Mouse (Mus musculus) cerebellum, postnatal 10 days (tissue): ENCODE measurements around the gene BC005537.
"Not testable (repeated sequence)": the region's sequence is repeated elsewhere in the genome, so short reads cannot be mapped to it uniquely, and the experiment has no call there.

Experiments used
- DNase-seq, 2 experiments: peaks; one replicate each; pipeline ENCODE4 v3.0.0; 2021; ENCODE audit warnings: mixed read lengths in 2 of 2

BC005537 gene

GRCm38 (mm10) chr13:24800674-24801307, 666 bp upstream of the BC005537 start:
- DNase-seq: peak; percentile 98 to 99

- peak; percentile 45 to 49 for DNase-seq
Observed at GRCm38 (mm10) chr13:24802131-24802691, 754 bp downstream of the BC005537 start.

- DNase-seq: no peak
Observed at GRCm38 (mm10) chr13:24803196-24803595, 1.7 kb downstream of the BC005537 start.

GRCm38 (mm10) chr13:24806079-24806478, 4.6 kb downstream of the BC005537 start:
- peak; percentile 23 to 24 for DNase-seq

- DNase-seq: peak in 1 of 2 experiments; percentile 26
Observed at GRCm38 (mm10) chr13:24812521-24812920, 11.1 kb downstream of the BC005537 start.

- no peak for DNase-seq
Observed at GRCm38 (mm10) chr13:24814616-24815015, 13.2 kb downstream of the BC005537 start.

- no peak for DNase-seq
Observed at GRCm38 (mm10) chr13:24816125-24817092, 15.0 kb downstream of the BC005537 start.

GRCm38 (mm10) chr13:24819931-24820330, 18.5 kb downstream of the BC005537 start:
- no peak for DNase-seq

GRCm38 (mm10) chr13:24822663-24823343, 21.3 kb downstream of the BC005537 start:
- DNase-seq: no peak

- DNase-seq: no peak
Observed at GRCm38 (mm10) chr13:24824647-24825046, 23.2 kb downstream of the BC005537 start.

GRCm38 (mm10) chr13:24825587-24825986, 24.1 kb downstream of the BC005537 start:
- no peak for DNase-seq

GRCm38 (mm10) chr13:24826116-24826515, 24.7 kb downstream of the BC005537 start:
- DNase-seq: no peak

- peak in 1 of 2 experiments; percentile 28 for DNase-seq
Observed at GRCm38 (mm10) chr13:24830756-24831352, 29.4 kb downstream of the BC005537 start.

- peak; percentile 97 to 98 for DNase-seq
Observed at GRCm38 (mm10) chr13:24831353-24832130, 30.1 kb downstream of the BC005537 start, which contains the start of the genes Acot13 and Tdp2. Gene Acot13 (minus strand): TSS chr13:24831540. Gene Tdp2 (plus strand): TSS chr13:24831679.

- DNase-seq: peak in 1 of 2 experiments; percentile 83
Observed at GRCm38 (mm10) chr13:24832131-24832810, 30.8 kb downstream of the BC005537 start.

- no peak for DNase-seq
Observed at GRCm38 (mm10) chr13:24832811-24833155, 31.3 kb downstream of the BC005537 start.

GRCm38 (mm10) chr13:24837765-24838164, 36.3 kb downstream of the BC005537 start:
- not testable (repeated sequence) for DNase-seq

GRCm38 (mm10) chr13:24839831-24840230, 38.4 kb downstream of the BC005537 start:
- no peak for DNase-seq

- DNase-seq: no peak
Observed at GRCm38 (mm10) chr13:24841702-24842101, 40.2 kb downstream of the BC005537 start.
